Mouse (Mus musculus): Measurements from ENCODE around the gene Tsnaxip1. TPM values are rescaled to one million over a fixed set of nuclear protein-coding genes. Genes with fewer than 3 reads are reported as not detected.
A peak's percentile ranks its signal among the peaks of the same experiment; 100 is the strongest.

Tsnaxip1 gene
- polyA plus RNA-seq (2012; rRNA removed) = 0.07 and 0.14 TPM in 2 replicates

DNA sequence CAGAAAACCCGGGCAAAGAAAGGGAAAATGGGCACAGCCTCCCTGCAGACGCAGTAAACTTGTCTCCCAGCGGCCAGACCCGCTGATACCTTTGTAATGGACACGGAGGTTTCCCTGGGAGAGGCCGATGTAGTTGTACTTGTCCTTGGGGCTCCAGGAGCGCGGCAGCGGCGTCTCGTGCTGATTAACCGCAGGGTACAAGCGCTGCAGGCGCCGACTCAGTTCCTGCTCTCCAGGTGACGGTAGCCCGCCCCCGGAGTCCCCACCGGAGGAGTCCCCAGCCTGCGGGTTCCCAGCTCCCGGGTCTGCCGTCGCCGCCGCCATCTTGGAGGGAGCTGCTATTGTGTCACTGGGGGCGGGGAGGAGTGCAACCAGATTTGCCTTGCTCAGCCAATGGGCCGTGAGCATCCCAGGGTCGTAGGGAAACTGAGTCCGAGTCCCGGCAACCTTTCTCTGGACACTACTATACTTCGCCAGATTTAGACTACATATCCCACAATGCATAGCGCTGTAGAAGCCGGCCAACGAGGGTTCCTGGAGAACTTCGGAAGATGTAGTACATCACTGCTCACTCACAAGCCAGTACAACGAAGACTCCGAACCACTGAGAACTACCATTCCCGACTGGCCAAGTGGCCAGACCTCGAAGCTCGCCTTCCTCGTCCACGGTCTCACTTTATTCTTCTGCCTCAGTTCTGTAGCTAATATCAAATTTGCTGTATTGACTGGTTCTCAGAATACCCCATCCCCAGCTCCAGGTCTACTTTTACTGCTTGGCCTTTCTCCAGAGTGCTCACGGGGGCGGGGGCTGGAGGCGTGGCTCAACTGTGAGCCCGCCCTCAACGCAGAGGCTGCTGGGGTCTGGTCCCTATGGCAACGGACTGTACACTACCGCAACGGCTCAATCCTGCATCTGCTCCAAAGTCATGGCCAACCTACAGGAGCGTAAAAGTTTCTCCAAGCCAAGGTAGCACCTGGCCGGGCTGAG, at the start of gene Tsnaxip1, which contains the start of gene Ranbp10:
Tsnaxip1 (plus strand) TSS at position 871 of the 988 bp plus-strand sequence.
Ranbp10 (minus strand) TSS at position 490 of the 988 bp plus-strand sequence.
- Histone ChIP-seq H3K27me3 (ENCODE audit: control insufficient read depth, insufficient read depth, low read length) (no peaks in the 10 kb centered on the region), H3K4me3 (ENCODE audit: extremely low read depth, insufficient read depth, insufficient read length) (peak within 1 kb of the TSS; percentile 79), H3K36me3 (ENCODE audit: control insufficient read depth, insufficient read depth, low read length) (peaks cover 2% of the 10 kb centered on the region), H3K4me1 (ENCODE audit: control insufficient read depth, insufficient read depth, insufficient read length) (peaks cover 7% of the 10 kb centered on the region), H3K27ac (ENCODE audit: insufficient read depth, low read length) (peak within 1 kb of the TSS; percentile 68)
- peak; percentile 94 to 99 for DNase-seq (ENCODE audit: low read depth in 1 of 2, low spot score in 2 of 2)
- TF ChIP-seq CTCF (IDR thresholded peaks at IDR 0.05; ENCODE audit: extremely low read depth, insufficient read depth, insufficient read length, insufficient replicate concordance) = no peak
- TF ChIP-seq POLR2A (IDR thresholded peaks at IDR 0.05; ENCODE audit: low read depth, low read length) = peak; percentile 36
- under 1% methylated on average over 52 of the region's 52 CpGs for WGBS

DNA sequence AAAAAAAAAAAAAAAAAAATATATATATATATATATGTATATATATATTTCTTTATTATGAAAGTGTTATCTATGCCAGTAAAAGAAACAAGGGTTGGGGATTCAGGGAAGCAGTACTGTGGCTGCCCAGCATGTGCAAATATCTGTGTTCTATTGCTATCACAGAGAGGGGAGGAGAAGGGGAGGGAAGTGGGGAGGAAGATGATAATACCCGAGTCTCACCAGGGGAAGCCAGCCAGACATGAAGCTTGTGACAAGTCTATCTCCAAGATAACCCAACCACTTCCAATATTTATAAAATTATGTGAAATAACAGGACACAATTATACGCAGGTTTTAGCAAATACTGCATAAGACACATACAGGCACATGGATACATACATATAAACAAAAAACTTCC, 49.7 kb upstream of the Tsnaxip1 start:
- 76% methylated on average over 2 of the region's 2 CpGs for WGBS
- no peak overlapping the region for H3K4me3 ChIP-seq (ENCODE audit: extremely low read depth, insufficient read depth, insufficient read length)
- no peak for DNase-seq (ENCODE audit: low read depth in 1 of 2, low spot score in 2 of 2)
- TF ChIP-seq CTCF (IDR thresholded peaks at IDR 0.05; ENCODE audit: extremely low read depth, insufficient read depth, insufficient read length, insufficient replicate concordance) (no peak), POLR2A (IDR thresholded peaks at IDR 0.05; ENCODE audit: low read depth, low read length) (no peak)
- peaks cover 36% of the 10 kb centered on the region for H3K36me3 ChIP-seq (ENCODE audit: control insufficient read depth, insufficient read depth, low read length)
- no peaks in the 10 kb centered on the region for H3K27me3 ChIP-seq (ENCODE audit: control insufficient read depth, insufficient read depth, low read length)
- no peak overlapping the region for H3K27ac ChIP-seq (ENCODE audit: insufficient read depth, low read length)
- no peaks in the 10 kb centered on the region for H3K4me1 ChIP-seq (ENCODE audit: control insufficient read depth, insufficient read depth, insufficient read length)

GRCm38 (mm10) chr8:105780298-105780697, 47.2 kb upstream of the Tsnaxip1 start:
- Histone ChIP-seq H3K4me3 (ENCODE audit: extremely low read depth, insufficient read depth, insufficient read length) (no peak overlapping the region), H3K27me3 (ENCODE audit: control insufficient read depth, insufficient read depth, low read length) (no peaks in the 10 kb centered on the region), H3K27ac (ENCODE audit: insufficient read depth, low read length) (no peak overlapping the region), H3K4me1 (ENCODE audit: control insufficient read depth, insufficient read depth, insufficient read length) (no peaks in the 10 kb centered on the region), H3K36me3 (ENCODE audit: control insufficient read depth, insufficient read depth, low read length) (peaks cover 20% of the 10 kb centered on the region)
- DNase-seq (ENCODE audit: low read depth in 1 of 2, low spot score in 2 of 2) = no peak
- 84% methylated on average over 5 of the region's 5 CpGs for WGBS
- TF ChIP-seq CTCF (IDR thresholded peaks at IDR 0.05; ENCODE audit: extremely low read depth, insufficient read depth, insufficient read length, insufficient replicate concordance) (no peak), POLR2A (IDR thresholded peaks at IDR 0.05; ENCODE audit: low read depth, low read length) (no peak)

GRCm38 (mm10) chr8:105788241-105788640, 39.3 kb upstream of the Tsnaxip1 start:
- DNase-seq (ENCODE audit: low read depth in 1 of 2, low spot score in 2 of 2) = peak; percentile 37 to 59
- H3K36me3 ChIP-seq (ENCODE audit: control insufficient read depth, insufficient read depth, low read length) = peaks cover 9% of the 10 kb centered on the region
- no peak overlapping the region for H3K4me3 ChIP-seq (ENCODE audit: extremely low read depth, insufficient read depth, insufficient read length)
- no peaks in the 10 kb centered on the region for H3K27me3 ChIP-seq (ENCODE audit: control insufficient read depth, insufficient read depth, low read length)
- H3K4me1 ChIP-seq (ENCODE audit: control insufficient read depth, insufficient read depth, insufficient read length) = peaks cover 4% of the 10 kb centered on the region; the same call in 1 of the 2 replicates
- TF ChIP-seq POLR2A (IDR thresholded peaks at IDR 0.05; ENCODE audit: low read depth, low read length) = no peak
- peak; percentile 22; the same call in 1 of the 2 replicates for TF ChIP-seq CTCF (IDR thresholded peaks at IDR 0.05; ENCODE audit: extremely low read depth, insufficient read depth, insufficient read length, insufficient replicate concordance)
- no peak overlapping the region for H3K27ac ChIP-seq (ENCODE audit: insufficient read depth, low read length)
- 91% methylated on average over 2 of the region's 2 CpGs for WGBS

DNA sequence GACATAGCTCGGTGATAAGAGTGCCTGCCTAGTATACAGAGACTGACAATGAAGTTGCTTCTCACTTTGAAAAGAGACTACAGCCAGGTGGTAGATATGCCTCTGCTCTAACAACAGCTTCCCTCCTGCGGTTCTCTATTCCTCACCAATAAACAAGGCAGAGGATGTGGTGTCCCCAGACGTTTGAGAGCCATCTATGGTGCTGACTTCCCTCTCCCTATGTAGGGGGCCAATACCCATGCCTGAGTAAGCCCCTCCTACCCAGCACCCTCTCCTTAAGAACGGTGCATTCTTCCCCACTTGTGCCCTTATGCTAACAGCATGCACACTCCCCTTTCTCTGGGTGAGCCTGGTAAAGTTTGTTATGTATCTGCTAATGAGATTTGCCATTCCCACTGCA, 38.6 kb upstream of the Tsnaxip1 start:
- Histone ChIP-seq H3K36me3 (ENCODE audit: control insufficient read depth, insufficient read depth, low read length) (peaks cover 9% of the 10 kb centered on the region), H3K27me3 (ENCODE audit: control insufficient read depth, insufficient read depth, low read length) (no peaks in the 10 kb centered on the region), H3K4me1 (ENCODE audit: control insufficient read depth, insufficient read depth, insufficient read length) (peaks cover 4% of the 10 kb centered on the region; the same call in 1 of the 2 replicates), H3K27ac (ENCODE audit: insufficient read depth, low read length) (no peak overlapping the region), H3K4me3 (ENCODE audit: extremely low read depth, insufficient read depth, insufficient read length) (no peak overlapping the region)
- 5% methylated on average over 4 of the region's 4 CpGs for WGBS
- no peak for DNase-seq (ENCODE audit: low read depth in 1 of 2, low spot score in 2 of 2)
- TF ChIP-seq CTCF (IDR thresholded peaks at IDR 0.05; ENCODE audit: extremely low read depth, insufficient read depth, insufficient read length, insufficient replicate concordance) (no peak), POLR2A (IDR thresholded peaks at IDR 0.05; ENCODE audit: low read depth, low read length) (no peak)

- Histone ChIP-seq H3K27me3 (ENCODE audit: control insufficient read depth, insufficient read depth, low read length) (no peaks in the 10 kb centered on the region), H3K4me1 (ENCODE audit: control insufficient read depth, insufficient read depth, insufficient read length) (peaks cover 4% of the 10 kb centered on the region; the same call in 1 of the 2 replicates), H3K27ac (ENCODE audit: insufficient read depth, low read length) (no peak overlapping the region), H3K4me3 (ENCODE audit: extremely low read depth, insufficient read depth, insufficient read length) (no peak overlapping the region), H3K36me3 (ENCODE audit: control insufficient read depth, insufficient read depth, low read length) (peaks cover 9% of the 10 kb centered on the region)
- TF ChIP-seq POLR2A (IDR thresholded peaks at IDR 0.05; ENCODE audit: low read depth, low read length) = no peak
- TF ChIP-seq CTCF (IDR thresholded peaks at IDR 0.05; ENCODE audit: extremely low read depth, insufficient read depth, insufficient read length, insufficient replicate concordance) = no peak
- DNase-seq (ENCODE audit: low read depth in 1 of 2, low spot score in 2 of 2) = no peak
Observed at GRCm38 (mm10) chr8:105789626-105790025, 37.9 kb upstream of the Tsnaxip1 start.
